Mouse (Mus musculus): ENCODE data around the gene Dock3. TPM values are rescaled to one million over a fixed set of nuclear protein-coding genes. Genes with fewer than 3 reads are reported as not detected.

The Dock3 gene
- polyA plus RNA-seq, 1 experiment from 2014 or later = 1.7 TPM

GRCm38 (mm10) chr9:106879471-106879870, 352.2 kb downstream of the Dock3 start:
- no peak overlapping the region for H3K4me3 ChIP-seq
- H3K4me1 ChIP-seq = peaks cover 31% of the 10 kb centered on the region
- no peak overlapping the region for H3K27ac ChIP-seq (replicated peaks)
- H3K9me3 ChIP-seq = no peaks in the 10 kb centered on the region
- H3K27me3 ChIP-seq (replicated peaks; ENCODE audit: low read depth, poor library complexity, severe bottlenecking) = no peaks in the 10 kb centered on the region
- 69% methylated on average over 4 of the region's 4 CpGs for WGBS
- peaks cover 97% of the 10 kb centered on the region for H3K36me3 ChIP-seq (replicated peaks)
- DNase-seq (ENCODE audit: low spot score) = no peak

- Histone ChIP-seq H3K9me3 (no peaks in the 10 kb centered on the region), H3K36me3 (replicated peaks) (peaks cover 93% of the 10 kb centered on the region), H3K4me3 (no peak overlapping the region), H3K4me1 (peaks cover 3% of the 10 kb centered on the region; the same call in 1 of the 2 replicates), H3K27ac (replicated peaks) (no peak overlapping the region), H3K27me3 (replicated peaks; ENCODE audit: low read depth, poor library complexity, severe bottlenecking) (no peaks in the 10 kb centered on the region)
- DNase-seq (ENCODE audit: low spot score) = no peak
- WGBS = 90% methylated on average over 3 of the region's 3 CpGs
Observed at GRCm38 (mm10) chr9:106876666-106877065, 355.0 kb downstream of the Dock3 start.

- Histone ChIP-seq H3K27me3 (replicated peaks; ENCODE audit: low read depth, poor library complexity, severe bottlenecking) (no peaks in the 10 kb centered on the region), H3K4me3 (no peak overlapping the region), H3K4me1 (no peaks in the 10 kb centered on the region), H3K9me3 (no peaks in the 10 kb centered on the region), H3K36me3 (replicated peaks) (peaks cover 90% of the 10 kb centered on the region), H3K27ac (replicated peaks) (no peak overlapping the region)
- DNase-seq (ENCODE audit: low spot score) = no peak
- WGBS = 89% methylated on average over 5 of the region's 5 CpGs
Observed at GRCm38 (mm10) chr9:106874216-106874615, 357.5 kb downstream of the Dock3 start.

GRCm38 (mm10) chr9:106858036-106858435, 373.7 kb downstream of the Dock3 start:
- no peak for DNase-seq (ENCODE audit: low spot score)
- H3K36me3 ChIP-seq (replicated peaks) = peaks cover 99% of the 10 kb centered on the region

GRCm38 (mm10) chr9:106856664-106857063, 375.0 kb downstream of the Dock3 start:
- peaks cover 99% of the 10 kb centered on the region for H3K36me3 ChIP-seq (replicated peaks)
- WGBS = 88% methylated on average over 3 of the region's 3 CpGs
- H3K27ac ChIP-seq (replicated peaks) = no peak overlapping the region
- no peak overlapping the region for H3K4me3 ChIP-seq
- no peaks in the 10 kb centered on the region for H3K9me3 ChIP-seq
- DNase-seq (ENCODE audit: low spot score) = no peak
- no peaks in the 10 kb centered on the region for H3K27me3 ChIP-seq (replicated peaks; ENCODE audit: low read depth, poor library complexity, severe bottlenecking)
- H3K4me1 ChIP-seq = no peaks in the 10 kb centered on the region

More at GRCm38 (mm10) chr9:106858036-106858435, 373.7 kb downstream of the Dock3 start:
- Histone ChIP-seq H3K4me1 (no peaks in the 10 kb centered on the region), H3K4me3 (no peak overlapping the region), H3K27ac (replicated peaks) (no peak overlapping the region), H3K27me3 (replicated peaks; ENCODE audit: low read depth, poor library complexity, severe bottlenecking) (no peaks in the 10 kb centered on the region), H3K9me3 (no peaks in the 10 kb centered on the region)
- WGBS = 91% methylated on average over 11 of the region's 11 CpGs

Small RNA genes within 50 kb of the gene (microRNA-seq; reads per million reads assigned to microRNA genes)
- gene Gm22238 = not detected

Other genes with a start within 250 kb of the Dock3 start
- gene Mapkapk3, start 58.0 kb upstream of the Dock3 start, polyA plus RNA-seq (2016; fragmentation: Nextera tagmentation; extraction: Ambion mirVana) = 4.9 and 5.1 TPM in 2 replicates
- 6.7 and 7.2 TPM in 2 replicates for gene Cish, start 64.1 kb upstream of the Dock3 start, polyA plus RNA-seq (2016; fragmentation: Nextera tagmentation; extraction: Ambion mirVana)
- gene Hemk1, start 106.4 kb upstream of the Dock3 start, polyA plus RNA-seq (2016; fragmentation: Nextera tagmentation; extraction: Ambion mirVana) = 10.7 and 11.6 TPM in 2 replicates
- gene 6430571L13Rik, start 108.7 kb upstream of the Dock3 start, polyA plus RNA-seq (2016; fragmentation: Nextera tagmentation; extraction: Ambion mirVana) = 0.83 and 0.95 TPM in 2 replicates
- 0.45 and 0.50 TPM in 2 replicates for gene Cacna2d2, start 167.7 kb upstream of the Dock3 start, polyA plus RNA-seq (2016; fragmentation: Nextera tagmentation; extraction: Ambion mirVana)

Measured in embryonic facial prominence, embryonic 10.5 days (tissue).